Mouse (Mus musculus): ENCODE results near the gene Myl9. TPM values are rescaled to one million over a fixed set of nuclear protein-coding genes. Genes with fewer than 3 reads are reported as not detected.
A peak's percentile ranks its signal among the peaks of the same experiment; 100 is the strongest.

Myl9 gene
- polyA plus RNA-seq, 1 experiment from 2014 or later: 41.2 TPM

- Histone ChIP-seq H3K4me2 (no peak overlapping the region), H3K36me3 (replicated peaks) (peaks cover 30% of the 10 kb centered on the region), H3K27me3 (replicated peaks) (no peaks in the 10 kb centered on the region), H3K9ac (no peak overlapping the region), H3K9me3 (no peaks in the 10 kb centered on the region), H3K4me1 (no peaks in the 10 kb centered on the region), H3K4me3 (no peak overlapping the region), H3K27ac (no peak overlapping the region)
- no peak for ATAC-seq (replicated peaks)
- WGBS: 80% methylated on average over 10 of the region's 10 CpGs
Measured at GRCm38 (mm10) chr2:156766227-156767019, 8.8 kb upstream of the Myl9 start.

GRCm38 (mm10) chr2:156767108-156767507, 8.1 kb upstream of the Myl9 start:
- no peak overlapping the region for H3K4me2 ChIP-seq
- H3K9me3 ChIP-seq: no peaks in the 10 kb centered on the region
- no peaks in the 10 kb centered on the region for H3K4me1 ChIP-seq
- H3K9ac ChIP-seq: no peak overlapping the region
- H3K27ac ChIP-seq: no peak overlapping the region
- H3K27me3 ChIP-seq (replicated peaks): no peaks in the 10 kb centered on the region
- WGBS: 74% methylated on average over 5 of the region's 5 CpGs
- no peak for ATAC-seq (replicated peaks)
- no peak overlapping the region for H3K4me3 ChIP-seq
- peaks cover 24% of the 10 kb centered on the region for H3K36me3 ChIP-seq (replicated peaks)

GRCm38 (mm10) chr2:156769274-156769673, 5.9 kb upstream of the Myl9 start:
- no peak for ATAC-seq (replicated peaks)
- Histone ChIP-seq H3K9me3 (no peaks in the 10 kb centered on the region), H3K9ac (no peak overlapping the region), H3K36me3 (replicated peaks) (0 out of 2 replicates have a peak, but pooled peaks cover 4% of the 10 kb centered on the region), H3K4me3 (no peak overlapping the region), H3K27ac (no peak overlapping the region), H3K4me1 (no peaks in the 10 kb centered on the region), H3K4me2 (no peak overlapping the region), H3K27me3 (replicated peaks) (no peaks in the 10 kb centered on the region)
- 79% methylated on average over 12 of the region's 12 CpGs for WGBS

GRCm38 (mm10) chr2:156773470-156773869, 1.8 kb upstream of the Myl9 start:
- H3K4me2 ChIP-seq: no peak overlapping the region
- H3K36me3 ChIP-seq (replicated peaks): no peaks in the 10 kb centered on the region
- H3K4me3 ChIP-seq: no peak overlapping the region
- H3K27me3 ChIP-seq (replicated peaks): no peaks in the 10 kb centered on the region
- H3K4me1 ChIP-seq: peaks cover 12% of the 10 kb centered on the region
- no peak for ATAC-seq (replicated peaks)
- H3K9ac ChIP-seq: no peak overlapping the region
- no peaks in the 10 kb centered on the region for H3K9me3 ChIP-seq
- H3K27ac ChIP-seq: no peak overlapping the region

GRCm38 (mm10) chr2:156774035-156774737, 1.0 kb upstream of the Myl9 start:
- Histone ChIP-seq H3K9ac (peak overlapping the region; percentile 51; the same call in 1 of the 2 replicates), H3K4me3 (no peak overlapping the region)
- WGBS: 67% methylated on average over 13 of the region's 13 CpGs

GRCm38 (mm10) chr2:156775455-156776435, 525 bp downstream of the Myl9 start:
- Histone ChIP-seq H3K9ac (no peak overlapping the region), H3K36me3 (replicated peaks) (no peaks in the 10 kb centered on the region), H3K4me2 (peak overlapping the region; percentile 75), H3K4me1 (peaks cover 18% of the 10 kb centered on the region), H3K9me3 (no peaks in the 10 kb centered on the region), H3K4me3 (peak overlapping the region; percentile 32), H3K27ac (no peak overlapping the region), H3K27me3 (replicated peaks) (no peaks in the 10 kb centered on the region)
- 28% methylated on average over 17 of the region's 17 CpGs for WGBS
- no peak; the same call in 1 of the 2 replicates for ATAC-seq (replicated peaks)

More at GRCm38 (mm10) chr2:156774035-156774737, 1.0 kb upstream of the Myl9 start:
- Histone ChIP-seq H3K27me3 (replicated peaks) (no peaks in the 10 kb centered on the region), H3K27ac (no peak overlapping the region), H3K4me1 (peaks cover 12% of the 10 kb centered on the region), H3K4me2 (peak overlapping the region; percentile 75), H3K9me3 (no peaks in the 10 kb centered on the region), H3K36me3 (replicated peaks) (no peaks in the 10 kb centered on the region)
- ATAC-seq (replicated peaks): no peak

GRCm38 (mm10) chr2:156776907-156777306, 1.7 kb downstream of the Myl9 start:
- Histone ChIP-seq H3K27me3 (replicated peaks) (no peaks in the 10 kb centered on the region), H3K4me1 (peaks cover 19% of the 10 kb centered on the region), H3K9ac (no peak overlapping the region), H3K4me3 (no peak overlapping the region), H3K9me3 (no peaks in the 10 kb centered on the region), H3K4me2 (no peak overlapping the region), H3K27ac (no peak overlapping the region), H3K36me3 (replicated peaks) (no peaks in the 10 kb centered on the region)
- 88% methylated on average over 2 of the region's 2 CpGs for WGBS
- no peak for ATAC-seq (replicated peaks)

GRCm38 (mm10) chr2:156777326-156778004, 2.2 kb downstream of the Myl9 start:
- H3K9ac ChIP-seq: no peak overlapping the region
- no peak overlapping the region for H3K27ac ChIP-seq
- ATAC-seq (replicated peaks): no peak
- H3K36me3 ChIP-seq (replicated peaks): no peaks in the 10 kb centered on the region
- H3K27me3 ChIP-seq (replicated peaks): no peaks in the 10 kb centered on the region
- WGBS: 66% methylated on average over 7 of the region's 7 CpGs
- H3K4me1 ChIP-seq: peaks cover 19% of the 10 kb centered on the region
- no peak overlapping the region for H3K4me2 ChIP-seq
- H3K4me3 ChIP-seq: no peak overlapping the region
- H3K9me3 ChIP-seq: no peaks in the 10 kb centered on the region

- Histone ChIP-seq H3K9me3 (no peaks in the 10 kb centered on the region), H3K4me1 (peaks cover 19% of the 10 kb centered on the region), H3K4me3 (no peak overlapping the region), H3K9ac (no peak overlapping the region), H3K4me2 (no peak overlapping the region), H3K36me3 (replicated peaks) (no peaks in the 10 kb centered on the region), H3K27me3 (replicated peaks) (no peaks in the 10 kb centered on the region), H3K27ac (no peak overlapping the region)
- WGBS: 89% methylated on average over 8 of the region's 8 CpGs
- no peak for ATAC-seq (replicated peaks)
Measured at GRCm38 (mm10) chr2:156778571-156778970, 3.4 kb downstream of the Myl9 start.

- Histone ChIP-seq H3K4me1 (peaks cover 19% of the 10 kb centered on the region), H3K9ac (no peak overlapping the region), H3K4me2 (no peak overlapping the region), H3K27ac (no peak overlapping the region), H3K36me3 (replicated peaks) (no peaks in the 10 kb centered on the region), H3K4me3 (no peak overlapping the region), H3K27me3 (replicated peaks) (no peaks in the 10 kb centered on the region), H3K9me3 (no peaks in the 10 kb centered on the region)
- no peak for ATAC-seq (replicated peaks)
- WGBS: 72% methylated on average over 5 of the region's 5 CpGs
Measured at GRCm38 (mm10) chr2:156779036-156779435, 3.8 kb downstream of the Myl9 start.

- H3K27ac ChIP-seq: no peak overlapping the region
- ATAC-seq (replicated peaks): no peak
- H3K4me2 ChIP-seq: no peak overlapping the region
- 61% methylated on average over 2 of the region's 2 CpGs for WGBS
- no peak overlapping the region for H3K4me3 ChIP-seq
- no peaks in the 10 kb centered on the region for H3K27me3 ChIP-seq (replicated peaks)
- peaks cover 19% of the 10 kb centered on the region for H3K4me1 ChIP-seq
- no peaks in the 10 kb centered on the region for H3K9me3 ChIP-seq
- H3K9ac ChIP-seq: no peak overlapping the region
- no peaks in the 10 kb centered on the region for H3K36me3 ChIP-seq (replicated peaks)
Measured at GRCm38 (mm10) chr2:156779488-156779887, 4.3 kb downstream of the Myl9 start.

Data from midbrain, embryonic 15.5 days (tissue).